Mouse (Mus musculus): ENCODE results near the gene Cct2. TPM values are rescaled to one million over a fixed set of nuclear protein-coding genes. Genes with fewer than 3 reads are reported as not detected.

The Cct2 gene
- polyA plus RNA-seq, 1 experiment = 37.3 TPM

DNA sequence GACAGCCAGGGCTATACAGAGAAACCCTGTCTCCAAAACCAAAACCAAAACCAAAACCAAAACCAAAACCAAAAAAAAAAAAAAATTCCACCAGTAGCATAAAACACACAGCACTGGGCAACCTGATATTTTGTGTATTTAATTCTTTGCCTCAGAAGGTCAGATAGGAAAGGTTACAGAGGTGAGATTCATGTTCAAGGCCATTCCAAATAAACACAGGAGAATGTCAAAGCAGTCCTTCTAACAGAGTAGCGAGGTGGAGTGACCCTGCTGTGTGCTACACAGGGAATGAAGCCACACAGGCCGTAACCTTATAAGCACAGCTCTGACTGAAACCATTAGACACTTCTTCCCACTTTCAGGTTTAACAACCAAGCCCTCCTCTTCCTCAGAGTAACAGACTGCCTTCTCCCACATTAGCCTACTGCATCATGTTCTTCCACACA lies 18.3 kb upstream of the Cct2 start:
- 86% methylated on average over 2 of the region's 2 CpGs for WGBS
- Histone ChIP-seq H3K27ac (ENCODE audit: insufficient read depth, low read depth, low read length) (no peak overlapping the region), H3K4me3 (ENCODE audit: low read depth, low read length) (no peak overlapping the region), H3K27me3 (ENCODE audit: control insufficient read depth, insufficient read depth, low read length) (no peaks in the 10 kb centered on the region), H3K4me1 (ENCODE audit: control insufficient read depth, insufficient read depth, insufficient read length, low read length) (no peaks in the 10 kb centered on the region), H3K36me3 (ENCODE audit: control insufficient read depth, insufficient read depth, low read length) (peaks cover 25% of the 10 kb centered on the region)
- TF ChIP-seq CTCF (IDR thresholded peaks at IDR 0.05; ENCODE audit: extremely low read depth, insufficient read length, insufficient replicate concordance, low read depth, low read length) (no peak), POLR2A (IDR thresholded peaks at IDR 0.05; ENCODE audit: low read depth, low read length) (no peak)

DNA sequence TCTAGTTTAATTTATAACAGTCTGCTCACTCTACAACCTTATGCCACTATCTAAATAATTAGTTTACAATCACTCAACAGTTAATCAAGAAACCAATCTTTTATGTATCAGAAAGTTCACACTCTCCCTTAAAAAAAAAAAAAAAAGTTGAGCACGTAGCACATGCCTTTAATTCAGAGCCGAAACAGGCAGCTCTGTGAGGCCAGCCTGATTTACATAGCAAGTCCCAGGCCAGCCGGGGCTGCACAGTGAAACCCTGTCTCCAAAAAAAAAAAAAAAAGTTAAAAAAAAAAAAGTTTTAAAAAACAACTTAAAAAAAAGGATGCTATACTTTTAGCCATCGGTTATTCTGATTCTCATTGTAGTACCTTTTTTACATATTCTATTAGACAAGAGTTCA lies 17.7 kb upstream of the Cct2 start:
- Histone ChIP-seq H3K36me3 (ENCODE audit: control insufficient read depth, insufficient read depth, low read length) (peaks cover 29% of the 10 kb centered on the region), H3K4me3 (ENCODE audit: low read depth, low read length) (no peak overlapping the region), H3K4me1 (ENCODE audit: control insufficient read depth, insufficient read depth, insufficient read length, low read length) (no peaks in the 10 kb centered on the region), H3K27ac (ENCODE audit: insufficient read depth, low read depth, low read length) (no peak overlapping the region), H3K27me3 (ENCODE audit: control insufficient read depth, insufficient read depth, low read length) (no peaks in the 10 kb centered on the region)
- TF ChIP-seq CTCF (IDR thresholded peaks at IDR 0.05; ENCODE audit: extremely low read depth, insufficient read length, insufficient replicate concordance, low read depth, low read length) (no peak), POLR2A (IDR thresholded peaks at IDR 0.05; ENCODE audit: low read depth, low read length) (no peak)
- WGBS = 88% methylated on average over 4 of the region's 4 CpGs

DNA sequence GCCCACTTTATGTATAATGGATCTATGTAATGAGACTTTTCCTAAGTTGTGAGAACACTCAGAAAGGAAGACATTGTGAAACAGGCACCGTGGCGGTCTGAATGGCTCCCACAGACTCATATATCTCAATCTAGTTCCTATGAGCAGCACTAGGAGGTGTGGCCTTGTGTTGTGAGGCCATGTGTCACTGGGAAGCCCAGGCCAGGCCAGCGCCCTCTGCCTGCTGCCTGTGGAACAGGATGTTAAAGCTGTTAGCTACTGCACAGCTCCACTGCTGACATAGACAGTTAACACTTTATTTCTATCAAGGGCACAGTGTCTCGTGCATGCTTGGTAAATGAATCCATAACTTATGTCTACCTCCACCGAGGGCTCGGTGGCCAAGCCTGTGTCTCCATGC lies 14.7 kb upstream of the Cct2 start:
- WGBS = 80% methylated on average over 6 of the region's 6 CpGs
- TF ChIP-seq CTCF (IDR thresholded peaks at IDR 0.05; ENCODE audit: extremely low read depth, insufficient read length, insufficient replicate concordance, low read depth, low read length) (peak; percentile 54; the same call in 1 of the 2 replicates), POLR2A (IDR thresholded peaks at IDR 0.05; ENCODE audit: low read depth, low read length) (no peak)
- H3K36me3 ChIP-seq (ENCODE audit: control insufficient read depth, insufficient read depth, low read length) = peaks cover 41% of the 10 kb centered on the region
- no peak overlapping the region for H3K27ac ChIP-seq (ENCODE audit: insufficient read depth, low read depth, low read length)
- H3K4me1 ChIP-seq (ENCODE audit: control insufficient read depth, insufficient read depth, insufficient read length, low read length) = no peaks in the 10 kb centered on the region
- no peaks in the 10 kb centered on the region for H3K27me3 ChIP-seq (ENCODE audit: control insufficient read depth, insufficient read depth, low read length)
- no peak overlapping the region for H3K4me3 ChIP-seq (ENCODE audit: low read depth, low read length)

DNA sequence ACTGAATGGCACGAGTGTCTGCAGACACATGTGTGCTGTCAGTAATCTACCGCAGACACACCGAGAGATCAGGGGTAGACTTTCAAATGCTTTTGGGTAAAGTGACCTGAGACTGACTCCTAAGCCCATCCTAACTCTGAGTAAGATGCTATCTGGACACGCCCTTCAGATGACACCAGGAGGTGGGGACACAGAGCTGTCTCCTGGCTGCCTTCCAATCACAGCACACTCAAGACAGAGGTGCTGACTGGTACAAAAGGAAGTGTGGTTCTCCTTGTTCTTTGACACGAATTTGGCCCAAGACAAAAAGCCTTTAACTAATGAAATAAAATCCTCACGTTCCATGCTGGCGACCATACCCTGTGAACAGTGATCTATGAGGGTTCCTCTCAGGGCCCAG lies 9.6 kb upstream of the Cct2 start:
- Histone ChIP-seq H3K4me3 (ENCODE audit: low read depth, low read length) (no peak overlapping the region), H3K27me3 (ENCODE audit: control insufficient read depth, insufficient read depth, low read length) (no peaks in the 10 kb centered on the region), H3K4me1 (ENCODE audit: control insufficient read depth, insufficient read depth, insufficient read length, low read length) (no peaks in the 10 kb centered on the region), H3K27ac (ENCODE audit: insufficient read depth, low read depth, low read length) (no peak overlapping the region), H3K36me3 (ENCODE audit: control insufficient read depth, insufficient read depth, low read length) (peaks cover 41% of the 10 kb centered on the region)
- WGBS = 81% methylated on average over 7 of the region's 7 CpGs
- TF ChIP-seq POLR2A (IDR thresholded peaks at IDR 0.05; ENCODE audit: low read depth, low read length) = no peak
- no peak for TF ChIP-seq CTCF (IDR thresholded peaks at IDR 0.05; ENCODE audit: extremely low read depth, insufficient read length, insufficient replicate concordance, low read depth, low read length)

DNA sequence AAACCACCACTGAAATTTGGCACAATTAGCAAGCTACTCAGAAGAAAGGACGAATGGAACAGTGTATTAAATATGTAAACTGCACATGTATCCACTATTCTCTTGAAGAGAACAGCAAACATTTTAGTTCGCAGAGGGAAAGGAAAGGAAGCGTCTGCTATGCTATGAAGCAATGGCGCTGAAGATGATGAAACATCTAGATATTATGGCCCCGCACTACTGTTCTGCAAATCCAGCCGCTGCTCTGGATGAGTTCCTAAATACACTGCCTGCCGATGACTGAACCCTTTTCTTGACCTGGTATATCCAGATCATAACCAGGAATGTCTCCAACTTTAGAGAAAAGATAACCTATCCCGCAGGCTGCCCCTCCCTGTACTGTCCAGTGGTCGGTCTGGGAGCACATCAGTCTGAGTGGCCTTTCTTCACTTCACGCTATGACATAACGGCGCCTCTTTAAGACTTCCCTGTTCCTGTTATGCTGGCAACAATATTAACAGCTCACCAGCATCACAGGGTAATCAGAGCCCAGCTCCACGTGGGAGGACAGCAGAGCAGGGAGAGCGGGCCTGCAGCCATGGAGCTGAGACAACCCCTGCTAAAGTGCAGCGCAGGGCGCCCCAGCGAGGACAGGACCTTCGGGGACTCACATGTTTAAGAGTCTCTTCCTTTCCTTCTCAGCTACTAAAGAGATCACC lies 8.7 kb upstream of the Cct2 start:
- TF ChIP-seq CTCF (IDR thresholded peaks at IDR 0.05; ENCODE audit: extremely low read depth, insufficient read length, insufficient replicate concordance, low read depth, low read length) = no peak
- TF ChIP-seq POLR2A (IDR thresholded peaks at IDR 0.05; ENCODE audit: low read depth, low read length) = no peak
- Histone ChIP-seq H3K27ac (ENCODE audit: insufficient read depth, low read depth, low read length) (no peak overlapping the region), H3K27me3 (ENCODE audit: control insufficient read depth, insufficient read depth, low read length) (no peaks in the 10 kb centered on the region), H3K36me3 (ENCODE audit: control insufficient read depth, insufficient read depth, low read length) (peaks cover 37% of the 10 kb centered on the region), H3K4me1 (ENCODE audit: control insufficient read depth, insufficient read depth, insufficient read length, low read length) (no peaks in the 10 kb centered on the region), H3K4me3 (ENCODE audit: low read depth, low read length) (no peak overlapping the region)
- WGBS = 87% methylated on average over 18 of the region's 18 CpGs

DNA sequence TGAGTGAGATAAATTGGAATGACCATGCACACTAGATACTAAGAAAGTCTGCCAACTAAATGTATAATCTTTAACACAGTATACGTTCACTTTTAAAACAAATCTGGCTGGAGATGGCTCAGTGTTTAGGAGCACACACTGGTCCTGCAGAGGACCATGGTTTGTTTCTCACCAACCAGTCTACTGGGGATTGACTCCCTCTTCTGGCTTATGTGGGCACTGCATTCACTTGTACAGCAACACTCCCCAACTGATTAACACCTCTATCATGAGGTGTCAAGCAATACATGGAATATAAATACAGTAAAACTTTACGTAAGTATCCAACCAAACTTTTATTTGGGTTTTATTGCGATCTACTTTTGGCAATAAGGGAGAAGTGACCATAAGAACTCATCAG lies 5.5 kb upstream of the Cct2 start:
- Histone ChIP-seq H3K36me3 (ENCODE audit: control insufficient read depth, insufficient read depth, low read length) (peaks cover 18% of the 10 kb centered on the region), H3K27ac (ENCODE audit: insufficient read depth, low read depth, low read length) (no peak overlapping the region), H3K27me3 (ENCODE audit: control insufficient read depth, insufficient read depth, low read length) (no peaks in the 10 kb centered on the region), H3K4me3 (ENCODE audit: low read depth, low read length) (no peak overlapping the region), H3K4me1 (ENCODE audit: control insufficient read depth, insufficient read depth, insufficient read length, low read length) (no peaks in the 10 kb centered on the region)
- TF ChIP-seq CTCF (IDR thresholded peaks at IDR 0.05; ENCODE audit: extremely low read depth, insufficient read length, insufficient replicate concordance, low read depth, low read length) (no peak), POLR2A (IDR thresholded peaks at IDR 0.05; ENCODE audit: low read depth, low read length) (no peak)
- WGBS = 95% methylated on average over 3 of the region's 3 CpGs

DNA sequence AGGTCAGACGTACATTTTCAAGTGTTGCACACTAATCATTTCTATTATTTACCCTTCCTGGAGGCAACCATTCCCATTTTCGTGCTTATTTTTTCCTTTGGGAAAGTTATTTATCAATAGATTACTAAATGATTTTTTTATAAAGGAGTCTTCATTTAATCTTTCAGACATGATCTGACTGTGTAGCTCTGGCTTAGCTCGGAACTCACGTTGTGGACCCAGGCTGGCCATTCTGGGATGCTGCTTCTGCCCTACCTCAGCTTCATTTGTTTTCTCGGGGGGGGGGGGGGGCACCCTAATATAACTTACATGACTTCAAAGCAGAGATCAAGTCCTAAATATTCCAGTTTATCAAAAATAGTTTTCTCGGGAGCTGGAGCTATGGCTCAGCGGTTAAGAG lies 462 bp upstream of the Cct2 start:
- Histone ChIP-seq H3K36me3 (ENCODE audit: control insufficient read depth, insufficient read depth, low read length) (peaks cover 27% of the 10 kb centered on the region), H3K4me3 (ENCODE audit: low read depth, low read length) (peak overlapping the region; percentile 42; the same call in 1 of the 2 replicates), H3K4me1 (ENCODE audit: control insufficient read depth, insufficient read depth, insufficient read length, low read length) (no peaks in the 10 kb centered on the region), H3K27me3 (ENCODE audit: control insufficient read depth, insufficient read depth, low read length) (no peaks in the 10 kb centered on the region), H3K27ac (ENCODE audit: insufficient read depth, low read depth, low read length) (no peak overlapping the region)
- 2% methylated on average over 7 of the region's 7 CpGs for WGBS
- TF ChIP-seq CTCF (IDR thresholded peaks at IDR 0.05; ENCODE audit: extremely low read depth, insufficient read length, insufficient replicate concordance, low read depth, low read length) (no peak), POLR2A (IDR thresholded peaks at IDR 0.05; ENCODE audit: low read depth, low read length) (no peak)
